Mouse (Mus musculus): ENCODE measurements around the gene Ankrd35. TPM values are rescaled to one million over a fixed set of nuclear protein-coding genes. Genes with fewer than 3 reads are reported as not detected.

The Ankrd35 gene
- 0.35 and 0.87 TPM in 2 replicates for polyA plus RNA-seq (2012; ENCODE audit: low replicate concordance)

GRCm38 (mm10) chr3:96669727-96670468 is at the start of gene Ankrd35:
Gene Ankrd35, plus strand, starts transcription at chr3:96670131.

DNA sequence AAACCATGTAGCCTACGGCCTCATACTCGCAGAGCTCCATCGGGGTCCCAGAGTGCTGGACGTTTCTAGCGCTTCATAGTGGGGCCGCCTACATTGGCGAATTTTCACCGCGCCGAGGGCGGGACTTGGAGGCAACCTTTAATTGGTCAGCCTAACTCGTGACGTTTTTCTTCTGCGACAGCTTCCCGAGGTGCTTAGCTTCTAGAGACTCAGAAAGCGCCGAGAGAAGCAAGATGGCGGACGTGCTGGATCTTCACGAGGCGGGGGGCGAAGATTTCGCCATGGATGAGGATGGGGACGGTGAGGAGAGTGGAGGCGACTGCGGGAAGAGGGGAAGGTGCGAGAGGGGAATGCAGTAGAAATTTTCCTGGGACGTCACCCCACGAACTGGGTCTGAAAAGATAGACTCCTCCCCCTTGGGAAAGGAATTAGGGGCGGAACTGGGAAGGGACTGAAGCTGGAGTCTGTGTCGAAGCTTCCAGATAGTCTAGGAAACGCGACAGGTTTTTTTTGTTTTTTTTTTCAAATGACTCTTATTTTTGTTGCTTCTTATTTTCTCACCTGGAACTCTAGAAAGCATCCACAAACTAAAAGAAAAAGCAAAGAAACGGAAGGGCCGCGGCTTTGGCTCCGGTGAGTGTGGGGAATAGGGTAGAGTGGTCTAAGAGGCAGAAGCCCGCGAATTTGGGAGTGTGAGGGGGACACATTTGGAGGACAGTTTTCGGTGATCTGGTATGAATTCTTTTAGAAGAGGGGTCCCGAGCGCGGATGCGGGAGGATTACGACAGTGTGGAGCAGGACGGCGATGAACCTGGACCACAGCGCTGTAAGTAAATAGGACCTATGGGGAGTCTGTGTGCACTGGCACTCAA is 40.0 kb upstream of the Ankrd35 start, which contains the start of gene Rbm8a:
Gene Rbm8a, plus strand, starts transcription at position 205 of the 872 bp plus-strand sequence.

GRCm38 (mm10) chr3:96634928-96635879 is 34.7 kb upstream of the Ankrd35 start, which contains the start of the genes Pex11b and Gm42957:
Gene Pex11b, plus strand, starts transcription at chr3:96635376.
Gene Gm42957, plus strand, starts transcription at chr3:96635474.

DNA sequence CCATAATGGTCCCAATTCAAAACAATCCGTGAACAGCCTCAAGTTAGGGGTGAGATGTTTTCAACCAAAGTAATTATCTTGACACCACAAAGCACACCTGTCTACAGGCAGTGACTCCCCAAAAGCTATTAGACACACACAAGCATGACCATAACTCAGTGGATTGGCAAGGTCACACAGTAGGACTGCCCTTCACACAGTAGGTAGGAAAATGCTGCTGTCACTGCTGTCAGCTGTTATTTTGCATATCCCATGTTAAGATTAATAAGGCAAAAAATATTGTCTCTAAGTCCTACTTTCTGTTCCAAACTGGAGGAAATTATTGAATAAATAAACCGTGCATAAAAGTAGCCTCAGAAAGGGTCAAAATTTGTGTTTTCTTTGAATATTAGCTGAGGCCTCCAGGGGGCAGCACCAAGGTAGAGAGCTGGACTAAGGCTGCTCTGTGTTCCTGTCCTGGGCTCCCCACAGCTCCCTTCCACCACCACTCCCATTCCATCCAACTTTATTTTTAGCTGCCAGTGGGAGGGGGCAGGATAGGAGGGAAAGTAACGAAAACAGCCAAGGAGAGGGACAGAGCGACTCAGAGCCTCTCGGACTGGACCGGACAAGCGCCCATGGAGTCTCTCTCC is 24.8 kb upstream of the Ankrd35 start, which contains the start of gene Itga10:
Gene Itga10, plus strand, starts transcription at position 567 of the 632 bp plus-strand sequence.

GRCm38 (mm10) chr3:96696198-96696765 is 26.4 kb downstream of the Ankrd35 start, which contains the start of gene Pias3:
Gene Pias3, plus strand, starts transcription at chr3:96696384.

GRCm38 (mm10) chr3:96707903-96708683 is 38.2 kb downstream of the Ankrd35 start, which contains the start of gene Nudt17:
Gene Nudt17, minus strand, starts transcription at chr3:96708562.

DNA sequence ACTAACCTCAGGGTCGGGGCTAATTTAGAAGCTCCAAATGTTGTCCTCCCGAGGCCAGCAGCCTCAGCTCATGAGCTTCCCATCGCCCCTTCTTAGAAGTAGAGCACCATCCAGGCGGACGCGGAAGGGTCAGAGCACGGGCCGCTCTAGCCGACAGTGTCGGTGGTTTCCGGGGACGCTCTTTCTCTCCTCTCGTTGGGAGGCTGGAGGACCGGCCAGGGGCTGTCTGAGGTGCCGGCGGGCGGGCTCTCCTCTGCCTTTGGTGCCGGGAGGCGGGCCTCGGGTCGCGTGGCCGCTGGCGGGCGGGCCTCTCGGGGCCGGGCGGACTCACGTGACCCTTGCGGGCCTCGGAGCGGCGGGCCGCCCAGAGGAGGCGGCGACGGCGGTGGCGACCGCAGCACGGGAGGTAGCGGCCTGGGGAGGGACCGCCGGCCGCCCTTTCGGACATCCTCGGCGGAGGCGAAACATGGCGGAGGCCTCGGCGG is 57.5 kb downstream of the Ankrd35 start, which contains the start of the genes Polr3c and Rnf115:
Gene Polr3c, minus strand, starts transcription at position 286 of the 485 bp plus-strand sequence.
Gene Rnf115, plus strand, starts transcription at position 322 of the 485 bp plus-strand sequence.

Other genes with a start within 250 kb of the Ankrd35 start
- not detected in 2 replicates for gene BC107364, start 217.8 kb upstream of the Ankrd35 start, polyA plus RNA-seq (2012; ENCODE audit: low replicate concordance)
- gene Hfe2, start 145.0 kb upstream of the Ankrd35 start, polyA plus RNA-seq (2012; ENCODE audit: low replicate concordance) = 1.5 and 2.1 TPM in 2 replicates
- 34.0 and 55.7 TPM in 2 replicates for gene Txnip, start 112.2 kb upstream of the Ankrd35 start, polyA plus RNA-seq (2012; ENCODE audit: low replicate concordance)
- gene Gm16253, start 93.1 kb upstream of the Ankrd35 start, polyA plus RNA-seq (2012; ENCODE audit: low replicate concordance) = not detected in 2 replicates
- 19.9 and 30.0 TPM in 2 replicates for gene Polr3gl, start 76.0 kb upstream of the Ankrd35 start, polyA plus RNA-seq (2012; ENCODE audit: low replicate concordance)
- gene Ankrd34a, start 73.5 kb upstream of the Ankrd35 start, polyA plus RNA-seq (2012; ENCODE audit: low replicate concordance) = 0.06 and 0.07 TPM in 2 replicates
- 0.42 and 0.54 TPM in 2 replicates for gene Lix1l, start 69.0 kb upstream of the Ankrd35 start, polyA plus RNA-seq (2012; ENCODE audit: low replicate concordance)
- gene Rbm8a, start 40.2 kb upstream of the Ankrd35 start, polyA plus RNA-seq (2012; ENCODE audit: low replicate concordance) = 13.2 and 89.9 TPM in 2 replicates
- 3.6 and 5.2 TPM in 2 replicates for gene Pex11b, start 34.8 kb upstream of the Ankrd35 start, polyA plus RNA-seq (2012; ENCODE audit: low replicate concordance)
- 0.11 TPM in 1 of 2 replicates, not detected in the other for gene Gm42957, start 34.7 kb upstream of the Ankrd35 start, polyA plus RNA-seq (2012; ENCODE audit: low replicate concordance)
- 0.09 and 0.31 TPM in 2 replicates for gene Itga10, start 24.5 kb upstream of the Ankrd35 start, polyA plus RNA-seq (2012; ENCODE audit: low replicate concordance)
- 56.0 and 58.8 TPM in 2 replicates for gene Pias3, start 26.3 kb downstream of the Ankrd35 start, polyA plus RNA-seq (2012; ENCODE audit: low replicate concordance)
- 2.5 and 4.1 TPM in 2 replicates for gene Nudt17, start 38.4 kb downstream of the Ankrd35 start, polyA plus RNA-seq (2012; ENCODE audit: low replicate concordance)
- 6.8 and 7.4 TPM in 2 replicates for gene Polr3c, start 57.5 kb downstream of the Ankrd35 start, polyA plus RNA-seq (2012; ENCODE audit: low replicate concordance)
- 25.0 and 42.4 TPM in 2 replicates for gene Rnf115, start 57.5 kb downstream of the Ankrd35 start, polyA plus RNA-seq (2012; ENCODE audit: low replicate concordance)
- gene Pdzk1, start 159.2 kb downstream of the Ankrd35 start, polyA plus RNA-seq (2012; ENCODE audit: low replicate concordance) = 0.04 TPM in 1 of 2 replicates, not detected in the other
- gene Cd160, start 159.2 kb downstream of the Ankrd35 start, polyA plus RNA-seq (2012; ENCODE audit: low replicate concordance) = 7.3 and 8.0 TPM in 2 replicates
- gene Gja5, start 234.6 kb downstream of the Ankrd35 start, polyA plus RNA-seq (2012; ENCODE audit: low replicate concordance) = 0.09 TPM in 1 of 2 replicates, not detected in the other
- 1.4 and 2.8 TPM in 2 replicates for gene Gpr89, start 235.2 kb downstream of the Ankrd35 start, polyA plus RNA-seq (2012; ENCODE audit: low replicate concordance)

All from hematopoietic multipotent progenitor cell, adult 10-12 weeks (in vitro differentiated cells).